Mouse (Mus musculus) kidney, postnatal 4 days (tissue): ENCODE measurements around the gene Smim24.

Experiments
- DNase-seq, 2 experiments: peaks; one replicate each; pipeline ENCODE4 v3.0.0; 2021; ENCODE audit warnings: mixed read lengths in 2 of 2

Smim24 gene

GRCm38 (mm10) chr10:81392781-81393185, at the start of gene Smim24:
TSS of gene Smim24 (plus strand) at chr10:81393051.
- DNase-seq = peak in 1 of 2 experiments; percentile 71

- DNase-seq = no peak
Measured at GRCm38 (mm10) chr10:81344421-81345161, 48.3 kb upstream of the Smim24 start.

GRCm38 (mm10) chr10:81345162-81345534, 47.7 kb upstream of the Smim24 start:
- DNase-seq = no peak

GRCm38 (mm10) chr10:81346453-81347067, 46.3 kb upstream of the Smim24 start:
- DNase-seq = peak; percentile 86 to 91

- DNase-seq = peak; percentile 61 to 77
Measured at GRCm38 (mm10) chr10:81349146-81349545, 43.7 kb upstream of the Smim24 start.

GRCm38 (mm10) chr10:81349961-81350350, 42.9 kb upstream of the Smim24 start:
- no peak for DNase-seq

GRCm38 (mm10) chr10:81350351-81351063, 42.3 kb upstream of the Smim24 start, which contains the start of gene Hmg20b:
TSS of gene Hmg20b (minus strand) at chr10:81350480.
- DNase-seq = peak; percentile 99 to 100

- DNase-seq = no peak
Measured at GRCm38 (mm10) chr10:81351678-81352291, 41.1 kb upstream of the Smim24 start.

GRCm38 (mm10) chr10:81354738-81355477, 37.9 kb upstream of the Smim24 start:
- DNase-seq = no peak

- no peak for DNase-seq
Measured at GRCm38 (mm10) chr10:81355533-81355932, 37.3 kb upstream of the Smim24 start.

GRCm38 (mm10) chr10:81356352-81356990, 36.4 kb upstream of the Smim24 start:
- no peak for DNase-seq

GRCm38 (mm10) chr10:81356991-81357844, 35.6 kb upstream of the Smim24 start, which contains the start of gene Mfsd12:
TSS of gene Mfsd12 (plus strand) at chr10:81357491.
- peak; percentile 92 to 96 for DNase-seq

- DNase-seq = peak in 1 of 2 experiments; percentile 33
Measured at GRCm38 (mm10) chr10:81358209-81358608, 34.6 kb upstream of the Smim24 start.

- DNase-seq = no peak
Measured at GRCm38 (mm10) chr10:81358841-81359240, 34.0 kb upstream of the Smim24 start.

- no peak for DNase-seq
Measured at GRCm38 (mm10) chr10:81360721-81361120, 32.1 kb upstream of the Smim24 start.

GRCm38 (mm10) chr10:81362336-81362949, 30.4 kb upstream of the Smim24 start:
- no peak for DNase-seq

GRCm38 (mm10) chr10:81363436-81364346, 29.2 kb upstream of the Smim24 start:
- DNase-seq = peak; percentile 60 to 72

- peak; percentile 49 to 61 for DNase-seq
Measured at GRCm38 (mm10) chr10:81364666-81365065, 28.2 kb upstream of the Smim24 start.

GRCm38 (mm10) chr10:81365073-81365472, 27.8 kb upstream of the Smim24 start:
- DNase-seq = no peak
